Mouse (Mus musculus) lung, postnatal 0 days (tissue): ENCODE measurements at regions not wholly inside any gene's neighbourhood (a gene's known extent, or its start where the extent isn't known, plus 50 kb on each side); places are given as distances from the start of the nearest gene placed in this dataset.

Experiments used
- CTCF ChIP-seq: IDR thresholded peaks from 2 replicates; pipeline ENCODE4 v1.5.1; 2016; ENCODE audit warnings: antibody characterized with exemption, mild to moderate bottlenecking
- EP300 ChIP-seq: IDR thresholded peaks from 2 replicates; pipeline ENCODE4 v1.6.1; 2016; ENCODE audit warnings: antibody characterized with exemption, mild to moderate bottlenecking, control low read depth

DNA sequence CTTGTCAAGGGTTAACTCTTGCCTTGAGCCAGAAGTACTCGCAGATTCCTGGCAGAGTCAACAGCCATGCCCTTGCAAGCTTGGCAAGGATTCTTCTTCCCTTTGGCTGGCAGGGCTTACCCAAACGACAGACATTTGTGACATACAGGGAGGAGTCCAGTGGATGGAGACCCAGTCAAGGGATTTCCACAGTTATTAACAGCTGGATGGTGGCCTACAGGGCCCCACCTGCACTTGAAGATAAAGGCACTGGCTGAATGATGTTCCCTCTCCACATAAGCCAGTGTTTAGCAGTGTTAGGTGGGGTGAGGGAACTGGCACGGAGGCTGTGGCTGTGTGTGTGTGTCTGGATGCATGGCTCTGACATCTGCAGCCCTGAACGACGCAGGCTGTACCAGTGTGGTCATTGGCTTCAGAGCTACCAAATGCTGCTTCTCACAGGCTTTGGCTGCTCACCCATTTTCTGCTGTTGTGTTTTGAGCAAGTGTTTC lies 183.9 kb upstream of the Klf4 start:
- TF ChIP-seq CTCF (no peak), EP300 (no peak)
